Mouse (Mus musculus) frontal cortex, postnatal 36 days (tissue): Measurements from ENCODE around the gene Scai.
"Not testable (repeated sequence)": the region's sequence is repeated elsewhere in the genome, so short reads cannot be mapped to it uniquely, and the experiment has no call there.

ENCODE experiments used
- DNase-seq, 2 experiments: peaks; one replicate each; pipeline ENCODE4 v3.0.0; 2022; ENCODE audit warnings: low spot score in 2 of 2

Scai gene

GRCm38 (mm10) chr2:39140586-39141455 lies 49.7 kb downstream of the Scai start:
- peak in 1 of 2 experiments; percentile 59 for DNase-seq

DNA sequence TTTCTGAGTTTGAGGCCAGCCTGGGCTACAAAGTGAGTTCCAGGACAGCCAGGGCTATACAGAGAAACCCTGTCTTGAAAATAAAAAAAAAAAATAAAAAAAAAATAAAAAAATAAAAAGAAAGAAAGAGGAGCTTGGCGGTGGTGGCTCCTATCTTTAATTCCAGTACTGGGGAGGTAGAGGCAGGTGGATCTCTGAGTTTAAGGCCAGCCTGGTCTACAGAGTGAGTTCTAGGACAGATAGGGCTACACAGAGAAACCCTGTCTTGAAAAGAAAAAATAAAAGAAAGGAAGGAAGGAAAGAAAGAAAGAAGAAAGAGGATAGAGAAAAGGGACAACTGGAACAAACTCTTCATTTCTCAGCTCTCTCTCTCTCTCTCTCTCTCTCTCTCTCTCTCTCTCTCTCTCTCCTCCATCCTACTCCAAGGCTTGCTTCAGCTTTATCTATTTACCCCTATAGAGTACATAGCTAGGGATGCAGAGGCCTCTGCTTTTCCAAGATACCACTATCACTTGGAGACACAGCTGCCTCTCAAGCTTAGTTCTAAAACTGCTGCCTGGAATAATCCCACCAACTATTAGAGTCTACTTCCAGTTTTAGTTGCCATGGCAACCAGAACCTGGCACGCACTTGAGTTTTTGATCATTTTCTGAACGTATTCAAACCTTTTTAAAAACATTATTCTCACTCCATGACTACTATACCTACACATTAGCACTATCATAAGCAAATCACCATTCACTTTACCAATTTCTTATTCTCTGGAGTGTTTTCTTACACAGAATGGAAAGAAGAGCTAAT lies 60.8 kb downstream of the Scai start:
- DNase-seq, result peak in 1 of 2 experiments; percentile 40

- DNase-seq, result no peak
Measured at GRCm38 (mm10) chr2:39124167-39124566, 66.4 kb downstream of the Scai start.

- no peak for DNase-seq
Measured at GRCm38 (mm10) chr2:39121137-39121536, 69.4 kb downstream of the Scai start.

GRCm38 (mm10) chr2:39116583-39116982 lies 74.0 kb downstream of the Scai start:
- no peak for DNase-seq

GRCm38 (mm10) chr2:39114093-39114492 lies 76.4 kb downstream of the Scai start:
- no peak for DNase-seq

- no peak for DNase-seq
Measured at GRCm38 (mm10) chr2:39110514-39110913, 80.0 kb downstream of the Scai start.

DNA sequence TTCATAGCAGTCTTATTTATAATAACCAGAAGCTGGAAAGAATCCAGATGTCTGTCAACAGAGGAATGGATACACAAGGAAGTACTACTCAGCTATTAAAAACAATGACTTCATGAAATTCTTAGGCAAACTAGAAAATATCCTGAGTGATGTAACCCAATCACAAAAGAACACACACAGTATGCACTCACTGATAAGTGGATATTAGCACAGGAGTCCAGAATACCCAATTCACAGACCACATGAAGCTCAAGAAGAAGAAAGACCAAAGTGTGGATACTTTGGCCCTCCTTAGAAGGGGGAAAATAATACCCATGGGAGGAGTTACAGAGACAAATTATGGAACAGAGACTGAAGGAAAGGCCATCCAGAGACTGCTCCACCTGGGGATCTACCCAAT lies 80.8 kb downstream of the Scai start:
- DNase-seq, result not testable (repeated sequence)

- DNase-seq, result not testable (repeated sequence)
Measured at GRCm38 (mm10) chr2:39099951-39100350, 90.6 kb downstream of the Scai start.

DNA sequence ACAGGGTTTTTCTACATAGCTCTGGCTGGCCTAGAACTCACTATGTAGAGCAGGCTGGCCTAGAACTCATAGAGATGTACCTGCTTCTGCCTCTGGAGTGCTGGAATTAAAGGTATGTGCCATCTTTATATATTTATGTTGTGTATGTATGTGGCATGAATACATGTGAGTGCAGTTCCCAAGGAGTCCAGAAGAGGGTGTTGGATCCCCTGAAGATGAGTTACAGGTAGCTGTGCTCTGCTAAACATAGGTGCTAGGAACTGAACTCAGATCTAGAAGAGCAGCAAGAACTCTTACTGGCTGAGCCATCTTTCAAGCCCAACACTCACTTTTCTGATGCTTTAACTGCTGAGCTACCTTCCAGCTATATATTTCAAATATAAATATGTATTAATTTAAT lies 92.5 kb downstream of the Scai start:
- no peak for DNase-seq

- no peak for DNase-seq
Measured at GRCm38 (mm10) chr2:39091966-39092365, 98.6 kb downstream of the Scai start.

GRCm38 (mm10) chr2:39082706-39083105 lies 107.8 kb downstream of the Scai start:
- no peak for DNase-seq

- no peak for DNase-seq
Measured at GRCm38 (mm10) chr2:39070666-39071065, 119.9 kb downstream of the Scai start.

GRCm38 (mm10) chr2:39069096-39069495 lies 121.4 kb downstream of the Scai start:
- peak; percentile 6 to 24 for DNase-seq

GRCm38 (mm10) chr2:39065400-39065987 lies 125.0 kb downstream of the Scai start, which contains the start of gene Golga1:
Gene Golga1, minus strand, starts transcription at chr2:39065541.
- peak; percentile 88 to 90 for DNase-seq

GRCm38 (mm10) chr2:39064687-39065399 lies 125.7 kb downstream of the Scai start:
- DNase-seq, result no peak

GRCm38 (mm10) chr2:39048515-39048914 lies 142.0 kb downstream of the Scai start:
- no peak for DNase-seq

DNA sequence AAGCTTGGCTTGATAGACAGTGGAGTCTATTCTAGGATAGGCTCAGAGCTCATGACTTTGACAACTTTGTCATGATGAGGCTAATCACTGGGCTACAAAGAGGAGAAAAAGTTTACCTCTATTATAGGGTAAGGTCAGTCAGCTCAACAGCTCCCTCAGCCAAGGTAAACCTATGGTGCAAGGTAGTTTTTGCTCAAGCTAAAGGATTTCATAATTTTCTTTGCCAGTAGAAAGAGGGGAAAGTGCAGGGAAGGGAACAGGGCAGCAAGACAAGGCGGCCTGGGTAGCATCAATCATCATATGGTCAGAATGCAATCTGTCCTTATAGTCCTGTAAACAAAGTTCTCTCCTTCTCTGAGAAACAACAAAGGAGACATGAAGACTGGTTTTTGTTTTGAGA lies 150.3 kb downstream of the Scai start:
- DNase-seq, result no peak

DNA sequence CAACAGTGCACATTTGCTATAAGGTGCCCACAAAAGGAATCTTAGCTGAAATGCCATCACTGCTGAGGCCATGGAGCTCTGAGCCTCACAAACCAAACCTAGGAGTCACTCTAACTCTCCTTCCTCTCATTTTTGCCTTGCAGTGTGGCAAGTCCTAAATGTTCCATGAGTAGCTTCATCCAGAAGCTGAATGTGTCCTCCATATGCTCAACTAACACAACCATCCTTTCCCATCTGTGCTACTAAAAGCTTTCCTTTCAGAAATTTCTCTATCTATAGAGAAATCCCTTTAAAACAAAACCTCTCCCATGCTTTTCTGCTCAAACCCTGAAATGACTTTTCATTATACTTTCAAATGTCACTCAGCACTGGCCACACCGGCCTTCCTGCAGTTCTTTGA lies 158.9 kb downstream of the Scai start:
- no peak for DNase-seq

DNA sequence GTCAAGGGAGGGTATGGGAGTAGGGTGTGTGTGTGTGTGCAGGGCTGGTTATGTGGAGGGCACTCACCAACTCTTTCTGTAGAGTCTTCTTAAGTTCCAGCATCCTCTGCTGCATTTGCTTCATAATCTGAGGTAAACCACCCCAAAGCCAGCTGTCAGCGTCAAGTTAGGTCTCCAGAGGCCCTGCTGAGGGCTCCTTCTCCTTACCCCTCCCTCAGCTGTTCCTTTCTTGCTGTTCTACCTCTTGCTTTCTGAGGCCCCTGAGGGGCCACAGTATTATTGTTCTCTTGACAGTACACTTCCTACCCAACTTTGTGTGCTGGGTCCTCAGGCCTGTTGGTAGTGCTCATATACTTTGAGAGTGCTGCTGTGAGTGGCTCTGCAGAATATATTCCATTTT lies 170.5 kb downstream of the Scai start:
- DNase-seq, result no peak

- DNase-seq, result no peak
Measured at GRCm38 (mm10) chr2:39016581-39016980, 174.0 kb downstream of the Scai start.
